Comparison of ENCODE assay signal across 19 mouse cellular contexts in genomic region chr2:18915372-18916041, GRCm38 (mm10).
A peak's percentile ranks its signal among the peaks of the same experiment; 100 is the strongest.
DNase-seq lines count a peak whose midpoint lies in the region; ATAC-seq and TF ChIP-seq lines count a peak whose summit lies in the region.
"Had no signal": no experiment of that assay in that cellular context is flagged by ENCODE, and none has a peak within 500 bp of the region (broad histone marks: within the 10 kb centered on the region; RNA-seq: fewer than 3 reads in every experiment).

No protein-coding gene starts in this region.

- no peak for TF ChIP-seq EP300 in CH12.LX (IDR thresholded peaks at IDR 0.05; ENCODE audit: low read length)

- TF ChIP-seq POLR2A in CH12.LX (IDR thresholded peaks at IDR 0.05; ENCODE audit: low read depth, low read length) = no peak

- H3K27ac ChIP-seq in hindbrain, postnatal 0 days = no peak overlapping the region; the same call in none of the 2 replicates
- no peak overlapping the region for H3K27ac ChIP-seq in hindbrain, embryonic 14.5 days
- no peak overlapping the region; the same call in 1 of the 2 replicates for H3K27ac ChIP-seq in CH12.LX (ENCODE audit: insufficient read depth, low read depth)
- peak overlapping the region; percentile 54 for H3K27ac ChIP-seq in kidney, embryonic 15.5 days
- H3K27ac ChIP-seq: embryonic facial prominence, embryonic 12.5 days; heart, embryonic 13.5 days; hindbrain, embryonic 10.5 days; liver, embryonic 14.5 days; midbrain, embryonic 15.5 days had no signal

- dilution Hi-C loops in CH12.LX (cut with MboI; ENCODE audit: extremely low pct_ligation_motif_present, extremely low pct_unique_long_range_greater_than_20kb, low sequenced_read_pairs) = no loop called here

- no peaks in the 10 kb centered on the region for H3K9me3 ChIP-seq in hindbrain, postnatal 0 days (ENCODE audit: low read length)
- no peaks in the 10 kb centered on the region for H3K9me3 ChIP-seq in hindbrain, embryonic 14.5 days (ENCODE audit: control insufficient read depth, low read length)
- no peaks in the 10 kb centered on the region for H3K9me3 ChIP-seq in CH12.LX (replicated peaks; ENCODE audit: low read length)
- no peaks in the 10 kb centered on the region for H3K9me3 ChIP-seq in kidney, embryonic 15.5 days (replicated peaks)
- H3K9me3 ChIP-seq: embryonic facial prominence, embryonic 12.5 days; G1E; heart, embryonic 13.5 days; hindbrain, embryonic 10.5 days; midbrain, embryonic 15.5 days had no signal

- H3K36me3 ChIP-seq in hindbrain, postnatal 0 days (ENCODE audit: insufficient read depth, low read length) = no peaks in the 10 kb centered on the region
- H3K36me3 ChIP-seq in hindbrain, embryonic 14.5 days (replicated peaks; ENCODE audit: control insufficient read depth, insufficient read depth) = no peaks in the 10 kb centered on the region
- no peaks in the 10 kb centered on the region for H3K36me3 ChIP-seq in CH12.LX (replicated peaks in 1 of 2; ENCODE audit: control insufficient read depth in 1 of 2, insufficient read depth in 1 of 2, low read length in 1 of 2)
- no peaks in the 10 kb centered on the region for H3K36me3 ChIP-seq in kidney, embryonic 15.5 days
- H3K36me3 ChIP-seq: embryonic facial prominence, embryonic 12.5 days; heart, embryonic 13.5 days; hindbrain, embryonic 10.5 days; midbrain, embryonic 15.5 days had no signal

- no peak for ATAC-seq in hindbrain, postnatal 0 days
- no peak for ATAC-seq in hindbrain, embryonic 14.5 days (ENCODE audit: low FRiP score)
- no peak for ATAC-seq in kidney, embryonic 15.5 days (replicated peaks; ENCODE audit: low FRiP score)
- ATAC-seq: midbrain, embryonic 15.5 days had no signal

- no peak for TF ChIP-seq RAD21 in CH12.LX (IDR thresholded peaks at IDR 0.05; ENCODE audit: low read depth, low read length)

- H3K9ac ChIP-seq in hindbrain, postnatal 0 days (replicated peaks; ENCODE audit: low read length) = no peak overlapping the region
- no peak overlapping the region for H3K9ac ChIP-seq in hindbrain, embryonic 14.5 days
- no peak overlapping the region for H3K9ac ChIP-seq in CH12.LX (ENCODE audit: insufficient read depth, low read depth)
- H3K9ac ChIP-seq in kidney, embryonic 15.5 days = no peak overlapping the region
- H3K9ac ChIP-seq: embryonic facial prominence, embryonic 12.5 days; heart, embryonic 13.5 days; liver, embryonic 14.5 days; midbrain, embryonic 15.5 days had no signal

- 65% methylated on average over 9 of the region's 9 CpGs for WGBS in hindbrain, postnatal 0 days
- WGBS in hindbrain, embryonic 14.5 days = 78% methylated on average over 9 of the region's 9 CpGs
- 65% methylated on average over 9 of the region's 9 CpGs for WGBS in kidney, embryonic 15.5 days

- no peak for TF ChIP-seq CTCF in hindbrain, postnatal 0 days (IDR thresholded peaks at IDR 0.05; ENCODE audit: low read depth)
- TF ChIP-seq CTCF in CH12.LX (conservative IDR thresholded peaks at IDR 0.05 in 1 of 2, IDR thresholded peaks at IDR 0.05 in 1 of 2; ENCODE audit: low read depth in 2 of 2, low read length in 2 of 2) = no peak

- no peak overlapping the region for H3K4me3 ChIP-seq in hindbrain, postnatal 0 days (ENCODE audit: low read length)
- no peak overlapping the region for H3K4me3 ChIP-seq in hindbrain, embryonic 14.5 days (replicated peaks; ENCODE audit: low read length)
- H3K4me3 ChIP-seq in CH12.LX (replicated peaks in 1 of 3; ENCODE audit: low read depth in 2 of 3, low read length in 2 of 3, poor library complexity in 1 of 3) = no peak overlapping the region
- H3K4me3 ChIP-seq in kidney, embryonic 15.5 days (replicated peaks) = no peak overlapping the region
- H3K4me3 ChIP-seq: embryonic facial prominence, embryonic 12.5 days; heart, embryonic 13.5 days; hindbrain, embryonic 10.5 days; midbrain, embryonic 15.5 days had no signal

- DNase-seq in hindbrain, postnatal 0 days (ENCODE audit: low spot score) = peak; percentile 15
- DNase-seq in hindbrain, embryonic 14.5 days (ENCODE audit: low spot score) = no peak
- DNase-seq in CH12.LX (ENCODE audit: extremely low read depth) (no peak), MN1 (ENCODE audit: low spot score) (peak; percentile 54)
- no peak for DNase-seq in cerebellum, postnatal 4 days (ENCODE audit: low spot score in 2 of 2)
- DNase-seq in spleen, postnatal 10 days (ENCODE audit: low spot score in 2 of 2) = no peak
- DNase-seq: adrenal gland, postnatal 14 days; cerebellum, adult 18-20 months; left cerebral cortex, postnatal 4 days; lung, postnatal 10 days; right cerebral cortex, adult 18-20 months; thymus, adult 18-20 months had no signal

- in situ Hi-C loops in CH12.LX (cut with MboI; ENCODE audit: low pct_ligation_motif_present, low pct_unique_long_range_greater_than_20kb, low sequenced_read_pairs) = no loop called here

- no peaks in the 10 kb centered on the region for H3K27me3 ChIP-seq in hindbrain, postnatal 0 days (ENCODE audit: insufficient read depth, low read length)
- H3K27me3 ChIP-seq in hindbrain, embryonic 14.5 days (ENCODE audit: control insufficient read depth, insufficient read depth, low read length) = no peaks in the 10 kb centered on the region
- no peaks in the 10 kb centered on the region for H3K27me3 ChIP-seq in CH12.LX (replicated peaks)
- no peaks in the 10 kb centered on the region for H3K27me3 ChIP-seq in kidney, embryonic 15.5 days
- H3K27me3 ChIP-seq: embryonic facial prominence, embryonic 12.5 days; heart, embryonic 13.5 days; midbrain, embryonic 15.5 days had no signal

- H3K79me2 ChIP-seq in CH12.LX (replicated peaks; ENCODE audit: control insufficient read depth, extremely low read depth, insufficient read depth, poor library complexity, severe bottlenecking) = peaks cover 4% of the 10 kb centered on the region

- H3K4me1 ChIP-seq in hindbrain, postnatal 0 days (ENCODE audit: insufficient read depth, low read length) = peaks cover 14% of the 10 kb centered on the region
- H3K4me1 ChIP-seq in hindbrain, embryonic 14.5 days (replicated peaks; ENCODE audit: control insufficient read depth, insufficient read depth, low read length) = no peaks in the 10 kb centered on the region; the same call in 1 of the 2 replicates
- H3K4me1 ChIP-seq in CH12.LX (ENCODE audit: control insufficient read depth in 1 of 2, insufficient read depth in 2 of 2) = peaks cover 13 to 98% of the 10 kb centered on the region in 2 experiments
- H3K4me1 ChIP-seq in kidney, embryonic 15.5 days = peaks cover 63% of the 10 kb centered on the region

- no peak overlapping the region for H3K4me2 ChIP-seq in hindbrain, postnatal 0 days (ENCODE audit: low read depth, low read length)
- no peak overlapping the region for H3K4me2 ChIP-seq in hindbrain, embryonic 14.5 days (replicated peaks)
- H3K4me2 ChIP-seq in CH12.LX (ENCODE audit: insufficient read depth, low read depth, poor library complexity, severe bottlenecking) = 0 out of 2 replicates have a peak overlapping the region, but pooled peaks have one; percentile 23
- no peak overlapping the region for H3K4me2 ChIP-seq in kidney, embryonic 15.5 days
- H3K4me2 ChIP-seq: embryonic facial prominence, embryonic 12.5 days; heart, embryonic 13.5 days; midbrain, embryonic 15.5 days had no signal

TF ChIP-seq in CH12.LX, 34 proteins besides CTCF, POLR2A, EP300 and RAD21:
- TF ChIP-seq ETS1 (conservative IDR thresholded peaks at IDR 0.05; ENCODE audit: low read depth, low read length) = no peak
- no peak for TF ChIP-seq MAZ (IDR thresholded peaks at IDR 0.05; ENCODE audit: low read depth, low read length)
- TF ChIP-seq ZMIZ1 (IDR thresholded peaks at IDR 0.05; ENCODE audit: low read depth, low read length) = no peak
- no peak for TF ChIP-seq HCFC1 (IDR thresholded peaks at IDR 0.05; ENCODE audit: low read depth, low read length)
- no peak for TF ChIP-seq SMC3 (IDR thresholded peaks at IDR 0.05; ENCODE audit: low read depth, low read length)
- no peak for TF ChIP-seq SIN3A (IDR thresholded peaks at IDR 0.05; ENCODE audit: low read length)
- no peak for TF ChIP-seq MYC (IDR thresholded peaks at IDR 0.05; ENCODE audit: low read depth, low read length)
- no peak for TF ChIP-seq USF1 (IDR thresholded peaks at IDR 0.05; ENCODE audit: low read depth, low read length)

Comparison
In these comparisons a context has a peak if more than half of its experiments do, and no peak if none do; other contexts are left out.
1. DNase-seq: peak in hindbrain, postnatal 0 days (single experiment) and MN1 (single experiment); none in hindbrain, embryonic 14.5 days (single experiment), CH12.LX (single experiment), cerebellum, postnatal 4 days (0 of 2) and spleen, postnatal 10 days (0 of 2).